Mouse (Mus musculus) forebrain, embryonic 12.5 days (tissue): ENCODE measurements at regions not wholly inside any gene's neighbourhood (a gene's known extent, or its start where the extent isn't known, plus 50 kb on each side); places are given as distances from the start of the nearest gene placed in this dataset.

Experiments
- ATAC-seq: fragments of 200-750 bp; cut with Nextera tagmentation; 2 replicates; pipeline ENCODE4 v1.8.0; 2017; ENCODE audit warnings: moderate TSS enrichment; ENCODE audit not compliant: low FRiP score
- H3K27ac ChIP-seq: fragments of 300-500 bp; sonication (generic); 2 replicates; pipeline ENCODE4 v1.5.1; 2016; ENCODE audit warnings: mild to moderate bottlenecking
- H3K27me3 ChIP-seq: fragments of 300-500 bp; sonication (generic); 2 replicates; pipeline ENCODE4 v1.6.1; 2016; ENCODE audit warnings: mild to moderate bottlenecking
- H3K36me3 ChIP-seq: fragments of 300-500 bp; sonication (generic); replicated peaks from 2 replicates; pipeline ENCODE4 v1.6.1; 2016; ENCODE audit warnings: mild to moderate bottlenecking
- H3K4me1 ChIP-seq: fragments of 300-500 bp; sonication (generic); 2 replicates; pipeline ENCODE4 v1.6.1; 2016
- H3K4me2 ChIP-seq: fragments of 300-500 bp; sonication (generic); 2 replicates; pipeline ENCODE4 v1.6.1; 2016; ENCODE audit warnings: mild to moderate bottlenecking, moderate library complexity
- H3K4me3 ChIP-seq: fragments of 300-500 bp; sonication (generic); replicated peaks from 2 replicates; pipeline ENCODE4 v1.5.1; 2016; ENCODE audit warnings: mild to moderate bottlenecking
- H3K9ac ChIP-seq: fragments of 300-500 bp; sonication (generic); 2 replicates; pipeline ENCODE4 v1.6.1; 2016; ENCODE audit warnings: mild to moderate bottlenecking
- H3K9me3 ChIP-seq: fragments of 300-500 bp; sonication (generic); 2 replicates; pipeline ENCODE4 v1.6.1; 2016
- WGBS: fragments of 180-500 bp; shearing (Covaris S2); methylation state at CpG from one replicate; pipeline ENCODE4 v1.1.7; 2016; 5-methylcytosine and 5-hydroxymethylcytosine counted together

- ATAC-seq, result peak; percentile 49; the same call in 1 of the 2 replicates
- Histone ChIP-seq H3K27ac (0 out of 2 replicates have a peak overlapping the region, but pooled peaks have one; percentile 53), H3K27me3 (no peaks in the 10 kb centered on the region; the same call in 1 of the 2 replicates), H3K4me1 (peaks cover 11% of the 10 kb centered on the region; the same call in 1 of the 2 replicates), H3K9ac (no peak overlapping the region), H3K4me2 (no peak overlapping the region), H3K36me3 (no peaks in the 10 kb centered on the region), H3K9me3 (no peaks in the 10 kb centered on the region), H3K4me3 (no peak overlapping the region)
- WGBS, result 52% methylated on average over 7 of the region's 7 CpGs
Measured at GRCm38 (mm10) chr1:77592248-77592647, 77.4 kb upstream of the Epha4 start.

GRCm38 (mm10) chr1:77589423-77589822, 74.5 kb upstream of the Epha4 start:
- 88% methylated on average over 3 of the region's 3 CpGs for WGBS
- H3K9ac ChIP-seq, result no peak overlapping the region
- no peak overlapping the region for H3K4me2 ChIP-seq
- H3K36me3 ChIP-seq, result no peaks in the 10 kb centered on the region
- no peak overlapping the region for H3K27ac ChIP-seq
- no peak overlapping the region for H3K4me3 ChIP-seq
- H3K27me3 ChIP-seq, result no peaks in the 10 kb centered on the region; the same call in 1 of the 2 replicates
- H3K9me3 ChIP-seq, result no peaks in the 10 kb centered on the region
- ATAC-seq, result no peak
- H3K4me1 ChIP-seq, result peaks cover 11% of the 10 kb centered on the region; the same call in 1 of the 2 replicates

- Histone ChIP-seq H3K4me2 (no peak overlapping the region), H3K4me1 (no peaks in the 10 kb centered on the region), H3K9me3 (no peaks in the 10 kb centered on the region), H3K36me3 (no peaks in the 10 kb centered on the region), H3K27me3 (no peaks in the 10 kb centered on the region), H3K4me3 (no peak overlapping the region), H3K27ac (no peak overlapping the region), H3K9ac (no peak overlapping the region)
- WGBS, result 80% methylated on average over 3 of the region's 3 CpGs
- ATAC-seq, result no peak
Measured at GRCm38 (mm10) chr1:77585520-77585919, 70.6 kb upstream of the Epha4 start.

DNA sequence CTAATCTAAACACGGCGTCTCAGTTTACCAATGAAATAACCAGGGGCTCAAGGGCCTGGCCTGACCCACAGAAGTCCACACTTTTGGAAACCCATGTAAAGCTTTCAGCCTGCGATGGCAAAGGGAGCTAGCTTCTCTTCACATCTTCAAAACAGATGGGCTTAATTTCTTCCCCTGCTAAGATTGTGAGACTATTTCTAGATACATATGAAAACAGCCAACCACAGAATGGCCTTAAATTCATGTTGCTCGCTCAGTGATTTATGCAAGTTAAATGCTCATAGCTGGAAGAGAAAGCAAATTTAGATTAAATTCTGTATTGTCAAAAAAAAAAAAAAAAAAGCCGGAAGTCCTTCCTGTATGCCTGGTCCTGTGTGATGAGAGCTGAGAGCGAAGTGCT, 53.2 kb upstream of the Epha4 start:
- Histone ChIP-seq H3K27me3 (no peaks in the 10 kb centered on the region), H3K4me3 (no peak overlapping the region), H3K27ac (no peak overlapping the region), H3K4me2 (no peak overlapping the region), H3K36me3 (no peaks in the 10 kb centered on the region), H3K9ac (no peak overlapping the region), H3K4me1 (peaks cover 5% of the 10 kb centered on the region), H3K9me3 (no peaks in the 10 kb centered on the region)
- 87% methylated on average over 6 of the region's 6 CpGs for whole genome bisulfite sequencing
- no peak for ATAC-seq

DNA sequence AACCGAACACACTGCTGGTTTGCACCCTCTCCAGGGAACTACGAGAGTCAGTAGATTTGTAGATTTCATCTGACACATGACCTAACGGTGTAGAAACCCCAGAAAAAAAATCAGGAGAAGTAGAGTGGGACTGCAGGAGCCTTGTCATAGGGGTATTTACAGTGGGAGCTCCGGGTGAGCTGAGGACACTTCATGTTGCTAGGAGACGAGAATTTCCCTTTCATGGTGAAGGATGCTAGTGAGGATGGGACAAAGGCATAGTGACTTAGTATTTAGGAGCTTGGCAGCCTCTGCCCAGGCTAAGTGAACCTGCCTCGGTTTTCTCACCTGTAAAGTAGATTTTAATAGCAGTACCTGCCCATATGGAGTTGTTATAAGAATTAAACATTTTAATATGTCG, 52.8 kb upstream of the Epha4 start:
- no peaks in the 10 kb centered on the region for H3K27me3 ChIP-seq
- H3K4me2 ChIP-seq, result no peak overlapping the region
- H3K4me1 ChIP-seq, result peaks cover 5% of the 10 kb centered on the region
- 0 out of 2 replicates have a peak, but pooled peaks have one; percentile 41 for ATAC-seq
- H3K27ac ChIP-seq, result no peak overlapping the region
- no peak overlapping the region for H3K4me3 ChIP-seq
- H3K9ac ChIP-seq, result no peak overlapping the region
- H3K9me3 ChIP-seq, result no peaks in the 10 kb centered on the region
- WGBS, result 63% methylated on average over 7 of the region's 7 CpGs
- no peaks in the 10 kb centered on the region for H3K36me3 ChIP-seq
